Mouse (Mus musculus) small intestine, adult 2 months (tissue): ENCODE results near the gene Rd3. TPM values are rescaled to one million over a fixed set of nuclear protein-coding genes. Genes with fewer than 3 reads are reported as not detected.

ENCODE experiments used
- H3K27ac ChIP-seq: fragments of 200-500 bp; 2 replicates; pipeline ENCODE4 v1.5.1; 2012; ENCODE audit warnings: low read depth, low read length, control low read depth, inconsistent platforms; ENCODE audit not compliant: insufficient read depth
- H3K27me3 ChIP-seq: fragments of 200-500 bp; 2 replicates; pipeline ENCODE4 v1.6.1; 2012; ENCODE audit warnings: mild to moderate bottlenecking, moderate library complexity, low read length, inconsistent platforms; ENCODE audit not compliant: control insufficient read depth, insufficient read depth
- H3K36me3 ChIP-seq: fragments of 200-500 bp; 2 replicates; pipeline ENCODE4 v1.6.1; 2012; ENCODE audit warnings: mild to moderate bottlenecking, low read length, control low read depth, inconsistent platforms; ENCODE audit not compliant: control insufficient read depth, insufficient read depth
- H3K4me1 ChIP-seq: fragments of 200-500 bp; 2 replicates; pipeline ENCODE4 v1.6.1; 2012; ENCODE audit warnings: low read length, inconsistent platforms, mixed read lengths; ENCODE audit not compliant: control insufficient read depth, insufficient read depth, insufficient read length
- H3K4me3 ChIP-seq: fragments of 200-500 bp; 2 replicates; pipeline ENCODE4 v1.5.1; 2012; ENCODE audit warnings: low read depth, mild to moderate bottlenecking, control low read depth, inconsistent platforms, low read length, moderate library complexity
- CTCF ChIP-seq: fragments of 200-500 bp; IDR thresholded peaks from 2 replicates; pipeline ENCODE4 v1.5.1; 2012; ENCODE audit warnings: low read depth, mild to moderate bottlenecking, control low read depth, inconsistent platforms, low read length, moderate library complexity, mixed read lengths; ENCODE audit not compliant: insufficient replicate concordance, insufficient read length; ENCODE audit errors: extremely low read depth
- POLR2A ChIP-seq: fragments of 200-500 bp; IDR thresholded peaks from 2 replicates; pipeline ENCODE4 v1.6.1; 2012; ENCODE audit warnings: low read depth, mild to moderate bottlenecking, control low read depth, inconsistent platforms, low read length, moderate library complexity
- WGBS: fragments of 180-500 bp; shearing (Covaris S2); methylation state at CpG from one replicate; pipeline ENCODE4 v1.1.7; 2018; 5-methylcytosine and 5-hydroxymethylcytosine counted together
- polyA plus RNA-seq: library from polyadenylated mRNA; depleted of rRNA; stranded (reverse); fragments of >200 nt; gene quantifications from 2 replicates; pipeline ENCODE4 v1.2.3, GENCODE M21; 2012

Rd3 gene
- polyA plus RNA-seq, 1 experiment = 0.10 TPM

GRCm38 (mm10) chr1:191986674-191987480 lies 9.7 kb downstream of the Rd3 start:
- WGBS = 43% methylated on average over 8 of the region's 8 CpGs
- H3K4me3 ChIP-seq = no peak overlapping the region
- no peaks in the 10 kb centered on the region for H3K27me3 ChIP-seq
- no peaks in the 10 kb centered on the region for H3K36me3 ChIP-seq
- peak overlapping the region; percentile 60 for H3K27ac ChIP-seq
- peaks cover 9% of the 10 kb centered on the region; the same call in 1 of the 2 replicates for H3K4me1 ChIP-seq
- no peak for TF ChIP-seq CTCF

GRCm38 (mm10) chr1:191987481-191987769 lies 10.3 kb downstream of the Rd3 start:
- no peak overlapping the region for H3K4me3 ChIP-seq
- H3K4me1 ChIP-seq = peaks cover 9% of the 10 kb centered on the region; the same call in 1 of the 2 replicates
- 55% methylated on average over 5 of the region's 5 CpGs for WGBS
- peak overlapping the region; percentile 60 for H3K27ac ChIP-seq
- H3K36me3 ChIP-seq = no peaks in the 10 kb centered on the region
- no peaks in the 10 kb centered on the region for H3K27me3 ChIP-seq
- TF ChIP-seq CTCF (no peak), POLR2A (no peak)

GRCm38 (mm10) chr1:191988646-191989045 lies 11.5 kb downstream of the Rd3 start:
- no peaks in the 10 kb centered on the region for H3K27me3 ChIP-seq
- 78% methylated on average over 3 of the region's 3 CpGs for WGBS
- no peak overlapping the region for H3K4me3 ChIP-seq
- peaks cover 9% of the 10 kb centered on the region; the same call in 1 of the 2 replicates for H3K4me1 ChIP-seq
- H3K36me3 ChIP-seq = no peaks in the 10 kb centered on the region
- no peak for TF ChIP-seq POLR2A
- no peak for TF ChIP-seq CTCF
- no peak overlapping the region for H3K27ac ChIP-seq

- H3K4me3 ChIP-seq = no peak overlapping the region
- 70% methylated on average over 5 of the region's 5 CpGs for WGBS
- no peaks in the 10 kb centered on the region for H3K36me3 ChIP-seq
- no peaks in the 10 kb centered on the region for H3K27me3 ChIP-seq
- H3K4me1 ChIP-seq = peaks cover 9% of the 10 kb centered on the region; the same call in 1 of the 2 replicates
- H3K27ac ChIP-seq = no peak overlapping the region
- no peak for TF ChIP-seq POLR2A
- TF ChIP-seq CTCF = no peak
Observed at GRCm38 (mm10) chr1:191989060-191989459, 11.9 kb downstream of the Rd3 start.

- peak; percentile 78 for TF ChIP-seq POLR2A
- TF ChIP-seq CTCF = no peak
Observed at GRCm38 (mm10) chr1:191989994-191990393, 12.8 kb downstream of the Rd3 start.

GRCm38 (mm10) chr1:191992040-191992780 lies 15.0 kb downstream of the Rd3 start:
- Histone ChIP-seq H3K27ac (peak overlapping the region; percentile 28; the same call in 1 of the 2 replicates), H3K4me3 (no peak overlapping the region), H3K36me3 (no peaks in the 10 kb centered on the region), H3K27me3 (no peaks in the 10 kb centered on the region), H3K4me1 (peaks cover 6% of the 10 kb centered on the region; the same call in 1 of the 2 replicates)
- no peak for TF ChIP-seq POLR2A
- TF ChIP-seq CTCF = no peak
- WGBS = 68% methylated on average over 7 of the region's 7 CpGs

More at GRCm38 (mm10) chr1:191989994-191990393, 12.8 kb downstream of the Rd3 start:
- WGBS = under 1% methylated on average over 22 of the region's 22 CpGs
- Histone ChIP-seq H3K36me3 (no peaks in the 10 kb centered on the region), H3K4me3 (peak overlapping the region; percentile 70), H3K27ac (peak overlapping the region; percentile 74), H3K27me3 (no peaks in the 10 kb centered on the region), H3K4me1 (peaks cover 9% of the 10 kb centered on the region; the same call in 1 of the 2 replicates)

- H3K27ac ChIP-seq = no peak overlapping the region
- no peak overlapping the region for H3K4me3 ChIP-seq
- 76% methylated on average over 5 of the region's 5 CpGs for WGBS
- peaks cover 4% of the 10 kb centered on the region; the same call in 1 of the 2 replicates for H3K36me3 ChIP-seq
- TF ChIP-seq CTCF = no peak
- no peak for TF ChIP-seq POLR2A
- no peaks in the 10 kb centered on the region for H3K27me3 ChIP-seq
- H3K4me1 ChIP-seq = no peaks in the 10 kb centered on the region
Observed at GRCm38 (mm10) chr1:191994476-191994875, 17.3 kb downstream of the Rd3 start.
